Mouse (Mus musculus) olfactory bulb, adult 2 months (tissue): ENCODE measurements around the gene Setd1b.

Experiments
- CTCF ChIP-seq: fragments of 200-500 bp; IDR thresholded peaks from 2 replicates; pipeline ENCODE4 v1.5.1; 2012; ENCODE audit warnings: low read depth, mild to moderate bottlenecking, low read length, moderate library complexity; ENCODE audit not compliant: insufficient read depth
- POLR2A ChIP-seq: fragments of 200-500 bp; IDR thresholded peaks from 2 replicates; pipeline ENCODE4 v1.6.1; 2012; ENCODE audit warnings: mild to moderate bottlenecking, low read depth, low read length, moderate library complexity; ENCODE audit not compliant: insufficient read depth

DNA sequence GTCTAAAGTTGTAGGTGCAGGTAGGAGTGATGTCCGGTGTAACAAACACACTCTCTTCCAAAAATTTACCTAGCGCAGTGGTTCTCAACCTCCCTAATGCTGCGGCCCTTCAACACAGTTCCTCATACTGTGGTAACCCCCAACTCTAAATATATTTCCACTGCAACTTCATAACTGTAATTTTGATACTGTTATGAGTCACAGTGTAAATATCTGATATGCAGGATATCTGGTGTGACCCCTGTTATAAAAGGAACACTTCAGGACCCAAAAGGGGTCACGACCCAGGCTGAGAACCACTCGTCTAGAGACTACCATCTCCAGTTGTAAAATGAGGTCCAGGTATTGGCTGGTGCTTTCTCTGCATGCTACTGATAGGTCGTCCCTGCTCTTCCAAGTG is 16.9 kb upstream of the Setd1b start:
- TF ChIP-seq CTCF = no peak
- TF ChIP-seq POLR2A = no peak
